Mouse (Mus musculus): Measurements from ENCODE around the gene Irs3. TPM values are rescaled to one million over a fixed set of nuclear protein-coding genes. Genes with fewer than 3 reads are reported as not detected.

Gene Irs3
- total and polyA plus RNA-seq, 2 experiments from 2014 or later: 0.08 to 7.6 TPM

- WGBS: 83% methylated on average over 19 of the region's 19 CpGs
- Histone ChIP-seq H3K4me1 (ENCODE audit: control insufficient read depth, insufficient read depth) (no peaks in the 10 kb centered on the region), H3K27me3 (ENCODE audit: control insufficient read depth, insufficient read depth, low read length) (peaks cover 24% of the 10 kb centered on the region), H3K4me3 (ENCODE audit: low read depth, low read length) (no peak within 1 kb of the TSS), H3K9me3 (replicated peaks; ENCODE audit: control insufficient read depth, low read length) (no peaks in the 10 kb centered on the region), H3K27ac (ENCODE audit: low read depth) (no peak within 1 kb of the TSS), H3K4me2 (ENCODE audit: low read depth, low read length) (no peak within 1 kb of the TSS), H3K9ac (replicated peaks; ENCODE audit: low read depth, low read length) (no peak within 1 kb of the TSS), H3K36me3 (replicated peaks; ENCODE audit: control insufficient read depth, insufficient read depth, low read length) (peaks cover 61% of the 10 kb centered on the region)
- TF ChIP-seq EP300 (IDR thresholded peaks at IDR 0.05; ENCODE audit: low read depth) (no peak), CTCF (IDR thresholded peaks at IDR 0.05; ENCODE audit: low read depth) (0 out of 2 replicates have a peak, but pooled peaks have one; percentile 12)
- DNase-seq (ENCODE audit: low spot score) (no peak), ATAC-seq (ENCODE audit: insufficient read depth, low read depth) (no peak)
Observed at GRCm38 (mm10) chr5:137641054-137641453, 4.5 kb downstream of the Irs3 start, which contains the start of gene Sap25. Gene Sap25, plus strand, starts transcription at chr5:137641334.

GRCm38 (mm10) chr5:137639472-137639871, 6.0 kb downstream of the Irs3 start:
- 73% methylated on average over 7 of the region's 7 CpGs for WGBS
- ATAC-seq (ENCODE audit: insufficient read depth, low read depth): no peak
- DNase-seq (ENCODE audit: low spot score): no peak

GRCm38 (mm10) chr5:137633397-137634084, 12.0 kb downstream of the Irs3 start:
- H3K9ac ChIP-seq (replicated peaks; ENCODE audit: low read depth, low read length): no peak overlapping the region
- H3K27ac ChIP-seq (ENCODE audit: low read depth): no peak overlapping the region
- DNase-seq (ENCODE audit: low spot score) (no peak), ATAC-seq (ENCODE audit: insufficient read depth, low read depth) (no peak)
- no peaks in the 10 kb centered on the region for H3K9me3 ChIP-seq (replicated peaks; ENCODE audit: control insufficient read depth, low read length)
- peaks cover 17% of the 10 kb centered on the region for H3K4me1 ChIP-seq (ENCODE audit: control insufficient read depth, insufficient read depth)
- no peaks in the 10 kb centered on the region for H3K27me3 ChIP-seq (ENCODE audit: control insufficient read depth, insufficient read depth, low read length)
- H3K4me3 ChIP-seq (ENCODE audit: low read depth, low read length): no peak overlapping the region
- WGBS: 70% methylated on average over 12 of the region's 12 CpGs
- no peak overlapping the region for H3K4me2 ChIP-seq (ENCODE audit: low read depth, low read length)
- H3K36me3 ChIP-seq (replicated peaks; ENCODE audit: control insufficient read depth, insufficient read depth, low read length): peaks cover 57% of the 10 kb centered on the region
- TF ChIP-seq EP300 (IDR thresholded peaks at IDR 0.05; ENCODE audit: low read depth): no peak

More at GRCm38 (mm10) chr5:137639472-137639871, 6.0 kb downstream of the Irs3 start:
- Histone ChIP-seq H3K4me1 (ENCODE audit: control insufficient read depth, insufficient read depth) (no peaks in the 10 kb centered on the region), H3K4me2 (ENCODE audit: low read depth, low read length) (no peak overlapping the region), H3K27me3 (ENCODE audit: control insufficient read depth, insufficient read depth, low read length) (peaks cover 10% of the 10 kb centered on the region), H3K4me3 (ENCODE audit: low read depth, low read length) (no peak overlapping the region), H3K36me3 (replicated peaks; ENCODE audit: control insufficient read depth, insufficient read depth, low read length) (peaks cover 73% of the 10 kb centered on the region), H3K9ac (replicated peaks; ENCODE audit: low read depth, low read length) (no peak overlapping the region), H3K9me3 (replicated peaks; ENCODE audit: control insufficient read depth, low read length) (no peaks in the 10 kb centered on the region), H3K27ac (ENCODE audit: low read depth) (no peak overlapping the region)
- TF ChIP-seq CTCF (IDR thresholded peaks at IDR 0.05; ENCODE audit: low read depth): no peak
- TF ChIP-seq EP300 (IDR thresholded peaks at IDR 0.05; ENCODE audit: low read depth): no peak

- 39% methylated on average over 4 of the region's 4 CpGs for WGBS
- Histone ChIP-seq H3K27me3 (ENCODE audit: control insufficient read depth, insufficient read depth, low read length) (no peaks in the 10 kb centered on the region), H3K4me2 (ENCODE audit: low read depth, low read length) (peak overlapping the region; percentile 92; the same call in 1 of the 2 replicates), H3K9me3 (replicated peaks; ENCODE audit: control insufficient read depth, low read length) (no peaks in the 10 kb centered on the region), H3K4me1 (ENCODE audit: control insufficient read depth, insufficient read depth) (peaks cover 23% of the 10 kb centered on the region), H3K9ac (replicated peaks; ENCODE audit: low read depth, low read length) (peak overlapping the region; percentile 70; the same call in 1 of the 2 replicates), H3K36me3 (replicated peaks; ENCODE audit: control insufficient read depth, insufficient read depth, low read length) (peaks cover 38% of the 10 kb centered on the region), H3K27ac (ENCODE audit: low read depth) (peak overlapping the region; percentile 88), H3K4me3 (ENCODE audit: low read depth, low read length) (peak overlapping the region; percentile 79; the same call in 1 of the 2 replicates)
- ATAC-seq (ENCODE audit: insufficient read depth, low read depth): no peak
- TF ChIP-seq EP300 (IDR thresholded peaks at IDR 0.05; ENCODE audit: low read depth) (no peak), CTCF (IDR thresholded peaks at IDR 0.05; ENCODE audit: low read depth) (no peak)
- no peak for DNase-seq (ENCODE audit: low spot score)
Observed at GRCm38 (mm10) chr5:137631591-137631990, 13.9 kb downstream of the Irs3 start.

GRCm38 (mm10) chr5:137631171-137631570, 14.3 kb downstream of the Irs3 start:
- Histone ChIP-seq H3K4me1 (ENCODE audit: control insufficient read depth, insufficient read depth) (peaks cover 23% of the 10 kb centered on the region), H3K4me2 (ENCODE audit: low read depth, low read length) (peak overlapping the region; percentile 92), H3K9me3 (replicated peaks; ENCODE audit: control insufficient read depth, low read length) (no peaks in the 10 kb centered on the region), H3K9ac (replicated peaks; ENCODE audit: low read depth, low read length) (peak overlapping the region; percentile 70; the same call in 1 of the 2 replicates), H3K27ac (ENCODE audit: low read depth) (peak overlapping the region; percentile 88), H3K4me3 (ENCODE audit: low read depth, low read length) (peak overlapping the region; percentile 79), H3K36me3 (replicated peaks; ENCODE audit: control insufficient read depth, insufficient read depth, low read length) (peaks cover 34% of the 10 kb centered on the region), H3K27me3 (ENCODE audit: control insufficient read depth, insufficient read depth, low read length) (no peaks in the 10 kb centered on the region)
- no peak for ATAC-seq (ENCODE audit: insufficient read depth, low read depth)
- TF ChIP-seq EP300 (IDR thresholded peaks at IDR 0.05; ENCODE audit: low read depth) (no peak), CTCF (IDR thresholded peaks at IDR 0.05; ENCODE audit: low read depth) (no peak)
- DNase-seq (ENCODE audit: low spot score): no peak
- WGBS: 47% methylated on average over 9 of the region's 9 CpGs
